Mouse (Mus musculus) testis, adult 2 months (tissue): ENCODE measurements around the gene Dnajc10. TPM values are rescaled to one million over a fixed set of nuclear protein-coding genes. Genes with fewer than 3 reads are reported as not detected.
A peak's percentile ranks its signal among the peaks of the same experiment; 100 is the strongest.

ENCODE experiments used
- H3K27ac ChIP-seq: fragments of 200-500 bp; 2 replicates; pipeline ENCODE4 v1.5.1; 2012; ENCODE audit warnings: low read depth, low read length; ENCODE audit not compliant: control insufficient read depth, insufficient read depth
- H3K27me3 ChIP-seq: fragments of 200-500 bp; 2 replicates; pipeline ENCODE4 v1.6.1; 2012; ENCODE audit warnings: mild to moderate bottlenecking, low read length, moderate library complexity; ENCODE audit not compliant: control insufficient read depth, insufficient read depth
- H3K36me3 ChIP-seq: fragments of 200-500 bp; 2 replicates; pipeline ENCODE4 v1.6.1; 2012; ENCODE audit warnings: mild to moderate bottlenecking, low read length; ENCODE audit not compliant: control insufficient read depth, insufficient read depth
- H3K4me1 ChIP-seq: fragments of 200-500 bp; 2 replicates; pipeline ENCODE4 v1.6.1; 2012; ENCODE audit warnings: low read length; ENCODE audit not compliant: control insufficient read depth, insufficient read depth
- H3K4me3 ChIP-seq: fragments of 200-500 bp; 2 replicates; pipeline ENCODE4 v1.5.1; 2012; ENCODE audit warnings: low read depth, mild to moderate bottlenecking, low read length, moderate library complexity, mixed read lengths; ENCODE audit not compliant: control insufficient read depth
- CTCF ChIP-seq: fragments of 200-500 bp; IDR thresholded peaks from 2 replicates; pipeline ENCODE4 v1.5.1; 2012; ENCODE audit warnings: low read depth, mild to moderate bottlenecking, inconsistent platforms, low read length, moderate library complexity; ENCODE audit not compliant: control insufficient read depth, insufficient read depth, insufficient replicate concordance
- POLR2A ChIP-seq: fragments of 200-500 bp; IDR thresholded peaks from 2 replicates; pipeline ENCODE4 v1.6.1; 2012; ENCODE audit warnings: low read depth, mild to moderate bottlenecking, inconsistent platforms, low read length, moderate library complexity; ENCODE audit not compliant: control insufficient read depth
- polyA plus RNA-seq: library from polyadenylated mRNA; depleted of rRNA; stranded (reverse); fragments of >200 nt; gene quantifications from 2 replicates; pipeline ENCODE4 v1.2.3, GENCODE M21; 2012

Gene Dnajc10
- polyA plus RNA-seq, 1 experiment = 26.6 TPM

DNA sequence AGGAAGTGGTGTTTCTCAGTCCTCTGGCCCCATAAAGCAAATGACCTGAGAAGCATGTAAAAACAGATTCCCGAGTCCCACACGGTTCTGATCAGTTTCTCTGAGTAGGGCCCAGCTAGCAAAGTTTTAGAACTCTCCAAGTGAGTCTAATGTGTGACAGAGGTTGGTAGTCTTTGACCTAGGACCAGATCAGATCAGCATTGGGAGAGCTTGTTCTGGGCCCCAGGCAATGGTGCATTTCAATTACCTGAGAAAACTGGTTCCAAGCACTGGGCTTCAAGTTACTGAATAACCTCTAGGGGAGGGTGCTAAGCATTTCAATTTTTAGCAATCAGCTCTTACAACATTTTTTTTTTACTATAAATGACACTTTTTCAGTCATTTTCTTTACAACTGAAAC is 33.1 kb upstream of the Dnajc10 start:
- H3K4me1 ChIP-seq = no peaks in the 10 kb centered on the region
- no peaks in the 10 kb centered on the region for H3K36me3 ChIP-seq
- no peak overlapping the region for H3K4me3 ChIP-seq
- no peaks in the 10 kb centered on the region for H3K27me3 ChIP-seq
- no peak overlapping the region for H3K27ac ChIP-seq
- TF ChIP-seq POLR2A = no peak
- TF ChIP-seq CTCF = no peak

DNA sequence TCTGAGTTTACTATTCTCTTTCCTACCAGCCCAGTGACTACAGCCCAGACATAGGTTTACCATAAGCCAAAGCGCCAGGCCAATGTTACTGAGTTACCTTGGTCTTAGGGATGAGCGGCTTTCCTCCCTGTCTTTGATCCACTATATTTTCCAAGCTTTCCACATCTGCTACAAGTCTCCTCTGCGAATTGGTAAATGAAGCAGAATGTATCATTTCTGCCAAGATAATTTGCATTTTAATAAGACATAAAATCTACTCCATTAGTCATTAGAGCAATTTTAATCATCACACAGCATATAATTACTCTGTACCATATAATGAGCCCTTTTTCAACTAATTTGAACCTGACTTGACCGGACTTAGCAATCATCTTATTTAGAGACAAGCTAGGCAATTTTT is 28.9 kb upstream of the Dnajc10 start:
- no peak overlapping the region for H3K4me3 ChIP-seq
- no peak for TF ChIP-seq POLR2A
- no peak for TF ChIP-seq CTCF
- H3K36me3 ChIP-seq = no peaks in the 10 kb centered on the region

DNA sequence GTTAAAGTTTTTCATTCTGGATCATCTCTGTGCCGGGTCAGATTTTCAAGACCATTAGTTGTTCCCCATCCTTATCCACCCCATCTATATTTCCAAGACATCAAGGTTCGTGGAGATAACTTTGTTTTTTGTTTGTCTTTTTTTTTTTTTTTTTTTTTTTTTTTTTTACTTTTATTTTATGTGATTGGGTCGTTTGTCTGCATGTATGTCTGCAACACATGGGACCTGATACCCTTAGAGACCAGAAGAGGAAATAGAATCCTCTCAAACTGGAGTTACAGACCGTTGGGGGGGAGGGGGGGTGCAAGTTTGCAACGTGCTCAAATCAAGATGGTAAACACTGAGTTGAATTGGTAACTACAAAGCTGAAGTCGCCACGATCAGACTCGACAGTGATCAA is 23.1 kb upstream of the Dnajc10 start, which contains the start of gene Prdx6b:
Prdx6b (plus strand) TSS at position 301 of the 400 bp plus-strand sequence.
- Histone ChIP-seq H3K4me1 (peaks cover 7% of the 10 kb centered on the region; the same call in 1 of the 2 replicates), H3K27ac (peak within 1 kb of the TSS; percentile 91), H3K27me3 (no peaks in the 10 kb centered on the region), H3K36me3 (no peaks in the 10 kb centered on the region), H3K4me3 (peak within 1 kb of the TSS; percentile 85)
- TF ChIP-seq POLR2A = no peak
- no peak for TF ChIP-seq CTCF

More for the DNA sequence above, 28.9 kb upstream of the Dnajc10 start:
- H3K27me3 ChIP-seq = no peaks in the 10 kb centered on the region
- H3K27ac ChIP-seq = no peak overlapping the region
- H3K4me1 ChIP-seq = peaks cover 4% of the 10 kb centered on the region; the same call in 1 of the 2 replicates

DNA sequence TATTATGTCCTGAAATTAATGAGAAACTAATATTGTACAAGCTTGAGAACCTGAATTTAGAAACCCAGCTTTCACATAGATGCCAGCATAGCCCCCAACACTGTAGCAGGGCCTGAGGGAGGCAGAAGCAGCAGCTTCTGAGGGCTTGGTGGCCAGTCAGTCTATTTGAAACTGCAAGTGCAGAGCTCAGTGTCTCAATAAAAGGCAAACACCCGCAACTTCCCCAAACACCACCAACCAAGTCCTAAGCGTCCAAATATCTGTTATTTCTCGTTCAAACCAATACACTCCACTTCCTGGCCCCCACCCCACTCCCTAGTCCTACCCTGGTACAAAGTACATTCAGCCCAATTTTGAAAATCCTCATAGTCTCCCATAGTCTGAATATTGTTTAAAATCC is 16.9 kb upstream of the Dnajc10 start:
- Histone ChIP-seq H3K36me3 (no peaks in the 10 kb centered on the region), H3K27me3 (no peaks in the 10 kb centered on the region), H3K4me1 (peaks cover 2% of the 10 kb centered on the region; the same call in 1 of the 2 replicates), H3K27ac (no peak overlapping the region), H3K4me3 (no peak overlapping the region)
- TF ChIP-seq CTCF (no peak), POLR2A (no peak)

DNA sequence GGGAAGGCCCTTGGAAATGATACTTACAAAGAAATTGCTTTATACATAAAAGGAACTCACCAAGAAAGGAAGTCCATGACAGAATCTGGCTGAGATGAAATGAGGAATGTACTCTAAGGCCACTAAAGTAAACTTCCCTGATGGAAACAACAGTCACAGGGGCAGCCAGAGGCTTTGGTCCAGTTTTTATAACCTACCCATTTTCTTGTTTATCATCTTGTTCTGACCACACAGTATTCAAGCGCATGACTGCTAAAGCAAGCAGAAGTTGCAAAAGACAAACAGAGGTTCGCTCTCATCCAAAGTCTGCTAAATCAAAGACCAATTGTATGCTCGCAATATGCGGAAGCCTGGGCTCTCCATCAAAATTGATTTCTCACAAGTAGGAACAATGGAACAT is 14.5 kb upstream of the Dnajc10 start:
- Histone ChIP-seq H3K36me3 (no peaks in the 10 kb centered on the region), H3K27ac (no peak overlapping the region), H3K27me3 (no peaks in the 10 kb centered on the region), H3K4me3 (no peak overlapping the region), H3K4me1 (no peaks in the 10 kb centered on the region)
- no peak for TF ChIP-seq CTCF
- no peak for TF ChIP-seq POLR2A

DNA sequence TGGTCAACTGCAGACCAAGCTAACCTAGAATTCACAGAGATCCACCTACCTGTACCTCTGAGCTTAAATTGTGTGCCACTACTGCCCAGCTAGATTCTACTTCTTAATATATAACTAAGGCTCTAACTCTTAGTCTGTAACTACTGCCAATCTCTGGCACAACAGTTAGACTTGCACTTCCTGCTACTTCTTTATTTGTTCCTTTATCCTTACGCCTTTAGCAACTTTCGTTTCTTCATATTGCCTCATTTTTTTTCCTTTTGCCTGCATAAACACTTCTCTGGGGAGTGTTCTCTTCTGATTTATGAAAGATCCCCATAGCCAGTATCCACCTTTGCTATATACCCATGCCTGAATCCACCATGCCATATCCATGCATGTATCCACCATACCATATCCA is 11.3 kb upstream of the Dnajc10 start:
- Histone ChIP-seq H3K27me3 (no peaks in the 10 kb centered on the region), H3K4me3 (no peak overlapping the region), H3K36me3 (no peaks in the 10 kb centered on the region), H3K27ac (no peak overlapping the region), H3K4me1 (no peaks in the 10 kb centered on the region)
- no peak for TF ChIP-seq CTCF
- TF ChIP-seq POLR2A = no peak

DNA sequence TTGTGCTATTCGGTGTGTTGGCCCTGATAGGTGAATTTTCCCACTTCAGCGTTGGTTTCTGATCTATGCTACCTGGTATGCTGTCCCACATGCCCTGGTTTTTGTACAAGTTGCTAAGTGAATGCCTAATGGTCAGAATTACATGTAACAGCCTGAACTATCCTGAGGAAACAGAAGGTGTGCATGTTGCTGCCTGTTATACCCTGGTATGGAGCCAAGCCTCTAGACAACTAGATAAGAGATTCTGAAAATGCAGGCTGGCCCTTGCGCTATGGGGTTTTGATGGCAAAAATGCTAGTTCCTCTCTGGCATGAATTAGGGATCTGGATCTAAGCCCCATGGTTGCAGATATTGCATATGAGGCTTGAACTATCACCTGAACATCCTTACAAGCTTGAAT is 7.6 kb upstream of the Dnajc10 start:
- TF ChIP-seq POLR2A (no peak), CTCF (no peak)
- no peak overlapping the region for H3K4me3 ChIP-seq
- H3K4me1 ChIP-seq = no peaks in the 10 kb centered on the region
- H3K27me3 ChIP-seq = no peaks in the 10 kb centered on the region
- H3K36me3 ChIP-seq = no peaks in the 10 kb centered on the region
- no peak overlapping the region for H3K27ac ChIP-seq

DNA sequence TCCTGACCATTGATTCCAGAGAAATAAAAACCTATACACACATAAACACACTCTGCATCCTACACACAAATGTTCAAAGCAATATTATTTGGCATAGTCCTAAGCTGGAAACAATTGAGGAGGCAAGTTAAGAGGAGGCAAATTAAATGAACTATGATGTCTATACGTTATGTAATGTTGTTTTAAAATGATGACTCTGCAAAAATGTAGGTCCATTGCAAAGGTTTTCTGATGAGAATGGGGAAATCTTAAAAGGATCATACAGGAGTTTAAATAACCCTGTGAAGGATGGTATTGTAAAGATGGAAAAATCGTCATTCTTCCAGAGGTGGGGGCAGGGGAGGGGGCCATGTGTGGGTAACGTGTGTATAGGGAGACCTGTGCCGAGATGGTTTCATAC is 5.5 kb upstream of the Dnajc10 start:
- Histone ChIP-seq H3K4me3 (no peak overlapping the region), H3K36me3 (no peaks in the 10 kb centered on the region), H3K27me3 (no peaks in the 10 kb centered on the region), H3K4me1 (no peaks in the 10 kb centered on the region), H3K27ac (no peak overlapping the region)
- no peak for TF ChIP-seq CTCF
- no peak for TF ChIP-seq POLR2A
